Mouse (Mus musculus) CD4-positive naive resting alpha-beta T cell, adult 76 days (primary cell): ENCODE results near the gene Gm11213. TPM values are rescaled to one million over a fixed set of nuclear protein-coding genes. Genes with fewer than 3 reads are reported as not detected.

Experiments
- total RNA-seq: library from RNA; stranded (reverse); gene quantifications from one replicate; pipeline ENCODE4 v1.2.4, GENCODE M21; 2023

The Gm11213 gene
- not detected for total RNA-seq

GRCm38 (mm10) chr4:63604945-63605344 lies at the start of gene Gm11213:
Gene Gm11213 (minus strand): TSS chr4:63605261.

DNA sequence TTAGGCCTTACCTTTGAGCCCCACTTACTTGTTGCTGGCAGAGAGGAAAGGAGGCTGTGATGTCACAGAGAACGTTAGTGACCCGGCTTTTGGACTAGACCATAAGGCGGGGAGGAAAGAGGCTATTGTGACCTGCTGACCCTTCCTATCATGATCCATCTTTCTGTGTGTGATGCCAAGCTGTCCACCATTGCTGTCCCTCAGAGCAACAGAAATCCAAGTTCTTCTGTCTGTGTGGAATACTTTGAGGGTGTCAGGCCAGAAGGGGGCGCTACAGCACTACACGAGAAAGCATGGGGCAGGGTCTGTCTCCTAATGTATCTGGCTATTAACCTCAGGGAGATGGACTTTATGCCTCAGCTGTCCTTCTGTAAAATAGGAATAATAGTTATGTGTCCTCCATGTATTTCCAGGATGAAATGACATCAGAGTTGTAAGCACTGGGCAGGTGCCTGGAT lies 17.3 kb upstream of the Gm11213 start, which contains the start of gene Tex48:
Gene Tex48 (minus strand): TSS at position 51 of the 458 bp plus-strand sequence.

DNA sequence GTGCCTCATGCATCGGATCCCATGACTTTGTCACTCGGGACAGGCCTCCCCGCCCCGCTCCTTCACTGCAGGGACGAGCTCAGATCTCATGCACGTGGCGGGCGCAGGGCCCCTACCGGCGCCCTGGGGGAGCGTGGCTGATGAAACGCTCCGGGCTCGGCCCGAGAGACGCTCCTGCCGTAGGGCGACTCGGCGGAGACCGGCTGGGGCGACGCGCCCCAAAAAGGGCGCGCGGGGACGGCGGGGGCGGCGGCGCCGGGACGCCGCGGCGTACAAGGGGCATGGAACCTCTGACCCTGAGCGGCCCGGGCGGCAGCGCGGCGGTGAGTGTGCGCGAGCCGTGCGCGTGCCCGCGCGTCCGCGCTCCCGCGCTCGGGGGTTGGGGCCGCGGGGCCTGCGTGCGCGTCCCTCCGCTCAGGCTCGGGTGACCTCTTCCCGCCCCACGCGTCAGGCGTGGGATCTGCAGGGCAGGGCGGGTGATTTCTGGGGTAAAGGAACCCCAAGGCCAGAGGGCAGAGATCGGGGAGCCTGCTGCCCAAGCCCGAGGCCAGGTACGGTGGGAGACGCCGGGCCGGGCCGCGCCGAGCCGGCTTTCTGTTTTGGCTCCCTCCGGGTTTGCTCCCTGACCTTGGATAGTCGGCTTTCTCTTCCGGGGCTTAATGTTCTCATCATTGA lies 46.5 kb downstream of the Gm11213 start, which contains the start of gene Tmem268:
Gene Tmem268 (plus strand): TSS at position 375 of the 675 bp plus-strand sequence.

Other genes starting within 250 kb of the Gm11213 start
- not detected for gene Orm3, start 249.1 kb downstream of the Gm11213 start, total RNA-seq
- not detected for gene Orm2, start 242.8 kb downstream of the Gm11213 start, total RNA-seq
- gene Akna, start 201.9 kb downstream of the Gm11213 start, total RNA-seq, result 278 TPM
- 24.0 TPM for gene Whrn, start 109.3 kb downstream of the Gm11213 start, total RNA-seq
- 67.0 TPM for gene Atp6v1g1, start 60.5 kb downstream of the Gm11213 start, total RNA-seq
- gene Tmem268, start 46.5 kb downstream of the Gm11213 start, total RNA-seq, result 26.1 TPM
- gene Tex48, start 17.2 kb upstream of the Gm11213 start, total RNA-seq, result not detected
- not detected for gene Gm11214, start 58.1 kb upstream of the Gm11213 start, total RNA-seq
- gene Tnfsf15, start 139.9 kb upstream of the Gm11213 start, total RNA-seq, result not detected